Mouse (Mus musculus): ENCODE results near the gene Ctnna2. TPM values are rescaled to one million over a fixed set of nuclear protein-coding genes. Genes with fewer than 3 reads are reported as not detected.

The Ctnna2 gene
- polyA plus RNA-seq, 1 experiment from 2014 or later: 127 TPM

DNA sequence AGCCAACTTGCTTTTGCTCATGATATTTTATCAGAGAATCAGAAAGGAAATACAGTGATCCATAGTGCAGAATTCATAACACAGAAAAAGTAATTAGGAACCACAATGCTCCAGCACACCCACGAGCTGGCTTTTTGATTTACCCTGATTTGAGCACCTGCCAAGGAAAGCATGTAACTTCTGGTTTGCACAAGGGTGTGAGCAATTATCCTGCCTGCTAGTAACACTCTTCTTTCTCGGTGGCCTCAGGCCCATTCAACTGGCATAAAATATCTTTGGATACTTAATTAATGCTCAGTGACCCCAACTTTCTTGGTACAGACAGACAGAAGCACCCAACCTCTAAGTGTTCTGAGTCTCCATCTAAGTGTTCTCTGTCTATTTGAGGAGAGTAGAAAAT is 794.6 kb downstream of the Ctnna2 start:
- ATAC-seq (replicated peaks): no peak
- WGBS: 28% methylated on average over 2 of the region's 2 CpGs
- Histone ChIP-seq H3K4me2 (replicated peaks) (no peak overlapping the region), H3K4me1 (no peaks in the 10 kb centered on the region), H3K27ac (replicated peaks) (no peak overlapping the region), H3K4me3 (no peak overlapping the region), H3K9me3 (no peaks in the 10 kb centered on the region), H3K36me3 (no peaks in the 10 kb centered on the region), H3K27me3 (no peaks in the 10 kb centered on the region), H3K9ac (replicated peaks) (no peak overlapping the region)

- Histone ChIP-seq H3K4me2 (replicated peaks) (no peak overlapping the region), H3K9me3 (no peaks in the 10 kb centered on the region), H3K4me1 (no peaks in the 10 kb centered on the region), H3K36me3 (no peaks in the 10 kb centered on the region), H3K9ac (replicated peaks) (no peak overlapping the region), H3K27me3 (no peaks in the 10 kb centered on the region), H3K27ac (replicated peaks) (no peak overlapping the region), H3K4me3 (no peak overlapping the region)
- WGBS: 67% methylated on average over 4 of the region's 4 CpGs
- ATAC-seq (replicated peaks): no peak
Observed at GRCm38 (mm10) chr6:77175764-77176163, 803.7 kb downstream of the Ctnna2 start.

DNA sequence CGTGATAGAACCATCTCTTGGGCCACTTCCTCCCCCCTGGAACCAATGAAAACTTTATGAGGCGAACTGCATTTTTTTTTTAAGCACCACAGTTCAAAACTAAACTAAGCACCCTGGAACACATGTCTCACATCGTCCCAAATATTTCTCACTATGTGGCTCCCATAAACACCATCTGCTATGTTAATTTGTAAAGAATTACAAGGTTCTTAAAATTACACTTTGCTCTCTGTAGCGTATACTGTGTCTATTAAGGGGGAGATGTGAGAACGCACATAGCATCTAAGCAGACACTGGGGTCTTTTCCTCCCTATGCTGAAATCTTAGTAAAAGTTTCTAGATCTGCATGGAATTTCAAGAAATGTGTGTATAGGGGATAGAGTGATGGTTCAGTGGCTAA is 822.5 kb downstream of the Ctnna2 start:
- WGBS: 59% methylated on average over 5 of the region's 5 CpGs
- Histone ChIP-seq H3K27me3 (no peaks in the 10 kb centered on the region), H3K36me3 (no peaks in the 10 kb centered on the region), H3K9me3 (no peaks in the 10 kb centered on the region), H3K4me1 (0 out of 2 replicates have a peak, but pooled peaks cover 2% of the 10 kb centered on the region), H3K9ac (replicated peaks) (no peak overlapping the region), H3K4me2 (replicated peaks) (no peak overlapping the region), H3K4me3 (no peak overlapping the region), H3K27ac (replicated peaks) (no peak overlapping the region)
- peak; percentile 67 for ATAC-seq (replicated peaks)

DNA sequence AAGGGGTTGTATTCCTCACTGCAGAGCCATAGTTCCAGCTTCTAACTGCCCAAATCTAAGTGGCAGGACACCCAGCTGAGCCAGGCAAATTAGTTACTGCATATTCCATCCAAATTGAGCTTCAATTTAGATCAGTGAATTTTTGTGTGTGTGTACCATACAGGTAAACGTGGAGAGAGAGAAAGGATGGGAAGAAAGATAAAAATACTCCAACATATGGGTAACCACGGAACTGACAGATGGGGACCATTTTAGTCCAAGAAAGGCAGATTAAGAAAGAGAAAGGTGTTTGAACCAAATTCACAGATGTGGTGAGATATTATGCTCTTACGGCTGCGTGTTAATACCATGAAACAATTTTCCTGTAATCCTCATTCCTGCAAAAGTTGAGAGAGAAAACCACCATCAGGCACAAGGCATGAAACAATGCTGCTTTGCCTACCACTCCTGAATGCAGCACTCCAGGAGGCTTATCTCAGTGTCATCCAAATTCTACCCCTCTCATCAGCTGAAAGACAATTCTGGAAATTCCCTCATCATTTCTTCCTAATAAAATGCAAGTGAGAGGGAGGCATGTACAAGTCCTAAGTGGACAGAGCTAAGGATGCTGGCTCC is 840.1 kb downstream of the Ctnna2 start:
- H3K4me3 ChIP-seq: no peak overlapping the region
- no peak for ATAC-seq (replicated peaks)
- H3K27ac ChIP-seq (replicated peaks): no peak overlapping the region
- H3K27me3 ChIP-seq: no peaks in the 10 kb centered on the region
- H3K4me2 ChIP-seq (replicated peaks): no peak overlapping the region
- no peaks in the 10 kb centered on the region for H3K4me1 ChIP-seq
- no peaks in the 10 kb centered on the region for H3K36me3 ChIP-seq
- WGBS: 66% methylated on average over 4 of the region's 4 CpGs
- H3K9ac ChIP-seq (replicated peaks): no peak overlapping the region
- no peaks in the 10 kb centered on the region for H3K9me3 ChIP-seq

GRCm38 (mm10) chr6:77120926-77121325 is 858.6 kb downstream of the Ctnna2 start:
- no peaks in the 10 kb centered on the region for H3K9me3 ChIP-seq
- no peaks in the 10 kb centered on the region for H3K36me3 ChIP-seq
- H3K4me1 ChIP-seq: no peaks in the 10 kb centered on the region
- H3K4me2 ChIP-seq (replicated peaks): no peak overlapping the region
- ATAC-seq (replicated peaks): no peak
- H3K4me3 ChIP-seq: no peak overlapping the region
- H3K27ac ChIP-seq (replicated peaks): no peak overlapping the region
- WGBS: 79% methylated on average over 2 of the region's 2 CpGs
- H3K9ac ChIP-seq (replicated peaks): no peak overlapping the region
- H3K27me3 ChIP-seq: no peaks in the 10 kb centered on the region

DNA sequence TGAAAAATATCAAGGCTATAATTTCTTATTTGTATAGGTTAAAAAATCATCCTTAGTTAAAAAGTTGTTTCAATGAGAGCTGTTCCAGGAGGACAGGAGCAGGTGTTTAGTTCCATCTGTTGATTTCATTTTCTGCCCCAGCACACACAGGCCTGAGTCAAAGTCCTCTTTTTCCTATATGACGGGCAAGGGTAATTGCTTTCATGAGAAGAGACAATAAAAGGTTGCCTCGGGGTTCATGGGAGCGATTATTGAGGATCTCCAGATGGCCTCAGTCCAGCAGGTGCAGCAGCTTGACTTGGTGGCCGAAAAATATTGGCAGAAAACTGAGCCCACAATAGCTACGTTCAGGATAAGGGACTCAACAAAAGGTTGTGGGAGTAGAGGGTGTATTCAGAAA is 859.0 kb downstream of the Ctnna2 start:
- H3K27me3 ChIP-seq: no peaks in the 10 kb centered on the region
- no peak for ATAC-seq (replicated peaks)
- H3K9me3 ChIP-seq: no peaks in the 10 kb centered on the region
- H3K4me2 ChIP-seq (replicated peaks): no peak overlapping the region
- H3K4me1 ChIP-seq: no peaks in the 10 kb centered on the region
- 35% methylated on average over 5 of the region's 5 CpGs for WGBS
- H3K36me3 ChIP-seq: no peaks in the 10 kb centered on the region
- H3K27ac ChIP-seq (replicated peaks): no peak overlapping the region
- H3K4me3 ChIP-seq: no peak overlapping the region
- no peak overlapping the region for H3K9ac ChIP-seq (replicated peaks)

DNA sequence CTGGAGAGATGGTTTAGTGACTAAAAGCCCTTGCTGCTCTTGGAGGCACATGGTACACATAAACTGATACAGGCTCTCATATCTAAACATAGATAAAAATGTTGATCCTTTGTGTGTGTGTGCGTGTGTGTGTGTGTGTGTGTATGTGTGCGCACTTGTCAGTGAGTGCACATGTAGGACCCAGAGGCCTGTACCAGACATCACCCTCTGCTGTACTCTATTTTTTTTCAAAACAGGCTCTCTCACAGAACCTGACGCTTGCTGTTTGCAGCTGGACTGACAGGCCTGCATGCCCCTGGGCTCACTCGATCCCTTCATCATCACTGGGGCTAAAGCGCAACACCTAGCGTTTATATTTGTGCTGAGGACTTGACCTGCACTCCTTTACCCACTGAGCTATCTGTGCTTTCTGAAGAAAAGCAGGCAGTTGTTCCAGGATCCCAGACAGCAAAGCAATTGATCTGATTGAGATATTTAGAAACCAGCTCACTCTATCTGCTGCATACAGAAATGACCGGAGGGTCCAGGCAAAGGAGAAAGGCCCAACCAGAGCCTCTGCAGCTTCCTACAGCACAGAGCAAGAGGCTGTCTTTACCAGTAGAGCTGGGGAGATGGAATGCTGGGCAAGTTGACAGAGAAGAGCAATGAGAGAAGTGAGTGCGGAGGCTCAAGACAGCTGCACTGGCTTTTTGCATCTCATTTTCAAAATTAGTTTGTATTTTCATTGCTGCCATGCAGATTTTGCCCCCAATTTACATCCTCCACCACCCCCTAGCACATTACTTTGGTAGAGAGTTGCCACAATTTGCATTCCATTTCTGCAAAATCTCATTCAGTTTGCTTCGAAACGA is 870.2 kb downstream of the Ctnna2 start:
- no peak overlapping the region for H3K4me2 ChIP-seq (replicated peaks)
- H3K9ac ChIP-seq (replicated peaks): no peak overlapping the region
- 76% methylated on average over 10 of the region's 10 CpGs for WGBS
- H3K36me3 ChIP-seq: no peaks in the 10 kb centered on the region
- no peak overlapping the region for H3K27ac ChIP-seq (replicated peaks)
- H3K27me3 ChIP-seq: no peaks in the 10 kb centered on the region
- H3K4me3 ChIP-seq: no peak overlapping the region
- no peak for ATAC-seq (replicated peaks)
- H3K9me3 ChIP-seq: no peaks in the 10 kb centered on the region
- no peaks in the 10 kb centered on the region for H3K4me1 ChIP-seq

GRCm38 (mm10) chr6:77101047-77101446 is 878.5 kb downstream of the Ctnna2 start:
- Histone ChIP-seq H3K4me1 (no peaks in the 10 kb centered on the region), H3K9ac (replicated peaks) (no peak overlapping the region), H3K4me2 (replicated peaks) (no peak overlapping the region), H3K4me3 (no peak overlapping the region), H3K36me3 (no peaks in the 10 kb centered on the region), H3K9me3 (no peaks in the 10 kb centered on the region), H3K27me3 (no peaks in the 10 kb centered on the region), H3K27ac (replicated peaks) (no peak overlapping the region)
- 0 out of 2 replicates have a peak, but pooled peaks have one; percentile 35 for ATAC-seq (replicated peaks)
- 35% methylated on average over 1 of the region's 1 CpGs for WGBS

- Histone ChIP-seq H3K9me3 (no peaks in the 10 kb centered on the region), H3K9ac (replicated peaks) (no peak overlapping the region), H3K4me3 (no peak overlapping the region), H3K27me3 (no peaks in the 10 kb centered on the region), H3K4me1 (no peaks in the 10 kb centered on the region), H3K36me3 (no peaks in the 10 kb centered on the region), H3K27ac (replicated peaks) (no peak overlapping the region), H3K4me2 (replicated peaks) (no peak overlapping the region)
- no peak for ATAC-seq (replicated peaks)
- WGBS: 90% methylated on average over 1 of the region's 1 CpGs
Observed at GRCm38 (mm10) chr6:77098540-77098939, 881.0 kb downstream of the Ctnna2 start.

DNA sequence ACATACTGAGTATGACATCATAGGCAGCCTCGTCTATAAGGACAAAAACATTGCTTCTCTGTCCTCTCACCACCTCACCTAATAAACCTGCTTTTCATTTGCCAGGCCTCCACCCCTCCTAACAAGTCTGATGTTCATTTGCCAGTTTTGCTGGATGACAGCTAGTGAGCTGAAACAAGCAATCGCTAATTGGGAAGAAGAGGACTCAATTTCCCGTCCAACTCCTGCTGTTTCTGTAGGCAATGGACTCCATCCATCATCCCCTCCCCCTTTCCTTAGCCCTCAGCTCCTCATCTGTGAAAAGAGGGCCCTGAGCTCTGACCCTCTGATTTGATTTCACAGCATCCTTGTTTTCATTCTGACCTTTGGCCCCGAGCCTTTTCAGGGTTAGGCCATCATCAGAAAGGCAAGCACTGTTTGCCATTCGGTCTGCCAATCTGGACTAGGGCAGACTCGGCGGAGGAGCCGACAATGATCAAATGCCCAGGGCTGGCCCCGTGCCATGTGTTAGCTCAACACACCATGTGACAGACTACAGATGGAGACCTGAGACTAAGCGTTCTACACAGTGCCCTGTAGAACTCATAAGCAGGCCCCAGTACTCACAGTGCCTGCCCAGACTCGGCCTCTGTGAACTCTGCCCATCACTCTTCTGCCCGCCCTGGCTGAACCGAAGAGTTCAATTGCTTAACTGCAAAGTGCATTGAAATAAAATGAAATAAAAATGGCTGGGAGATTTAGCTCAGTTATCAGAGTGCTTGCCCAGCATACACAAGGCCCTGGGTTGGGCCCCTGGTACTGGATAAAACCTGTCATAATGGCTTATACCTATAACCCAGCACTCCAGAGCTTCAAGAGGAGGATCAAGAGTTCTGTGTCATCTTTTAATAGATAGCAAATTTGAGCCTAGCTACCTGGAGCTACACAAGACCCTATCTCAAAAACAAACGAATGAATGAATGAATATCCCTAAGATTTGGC is 903.8 kb downstream of the Ctnna2 start:
- Histone ChIP-seq H3K4me1 (peaks cover 11% of the 10 kb centered on the region), H3K9me3 (no peaks in the 10 kb centered on the region), H3K36me3 (no peaks in the 10 kb centered on the region), H3K9ac (replicated peaks) (no peak overlapping the region), H3K27me3 (no peaks in the 10 kb centered on the region), H3K4me2 (replicated peaks) (no peak overlapping the region), H3K27ac (replicated peaks) (peak overlapping the region; percentile 56), H3K4me3 (no peak overlapping the region)
- ATAC-seq (replicated peaks): peak; percentile 98
- WGBS: 26% methylated on average over 14 of the region's 14 CpGs

GRCm38 (mm10) chr6:77069595-77069994 is 909.9 kb downstream of the Ctnna2 start:
- no peak overlapping the region; the same call in 1 of the 2 replicates for H3K27ac ChIP-seq (replicated peaks)
- H3K9me3 ChIP-seq: no peaks in the 10 kb centered on the region
- no peaks in the 10 kb centered on the region for H3K27me3 ChIP-seq
- peak; percentile 78 for ATAC-seq (replicated peaks)
- H3K4me2 ChIP-seq (replicated peaks): no peak overlapping the region
- H3K36me3 ChIP-seq: no peaks in the 10 kb centered on the region
- no peak overlapping the region for H3K4me3 ChIP-seq
- 21% methylated on average over 3 of the region's 3 CpGs for WGBS
- peaks cover 7% of the 10 kb centered on the region; the same call in 1 of the 2 replicates for H3K4me1 ChIP-seq
- H3K9ac ChIP-seq (replicated peaks): no peak overlapping the region

DNA sequence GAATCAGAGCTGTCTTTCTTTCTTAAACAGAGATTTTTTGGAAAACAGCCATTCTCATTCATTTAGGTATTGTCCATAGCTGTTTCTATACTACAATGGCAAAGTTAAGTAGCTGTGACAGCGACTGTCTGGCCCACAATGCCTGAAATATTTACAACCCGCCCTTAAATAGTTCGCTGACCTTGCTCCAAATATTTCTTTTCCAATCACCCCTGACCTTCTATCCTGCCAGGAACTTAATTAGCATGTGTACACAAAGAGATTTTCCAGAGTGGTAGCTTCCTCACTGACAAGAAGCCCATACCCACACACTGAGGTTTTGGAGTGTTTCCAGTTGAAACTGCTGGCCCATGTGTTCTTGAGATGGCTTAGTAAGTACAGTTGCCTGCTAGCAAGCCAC is 928.8 kb downstream of the Ctnna2 start:
- H3K9ac ChIP-seq (replicated peaks): no peak overlapping the region
- peak; percentile 88 for ATAC-seq (replicated peaks)
- no peaks in the 10 kb centered on the region for H3K36me3 ChIP-seq
- no peaks in the 10 kb centered on the region for H3K27me3 ChIP-seq
- 8% methylated on average over 3 of the region's 3 CpGs for WGBS
- H3K4me1 ChIP-seq: peaks cover 21% of the 10 kb centered on the region
- no peaks in the 10 kb centered on the region for H3K9me3 ChIP-seq
- H3K4me3 ChIP-seq: no peak overlapping the region
- H3K27ac ChIP-seq (replicated peaks): no peak overlapping the region
- no peak overlapping the region for H3K4me2 ChIP-seq (replicated peaks)

Measured in forebrain, embryonic 15.5 days (tissue).